Mouse (Mus musculus) macrophage (primary cell): ENCODE results near the gene Mgea5. TPM values are rescaled to one million over a fixed set of nuclear protein-coding genes. Genes with fewer than 3 reads are reported as not detected.

Experiments used
- polyA plus RNA-seq: library from polyadenylated mRNA; stranded (reverse); fragments of 250-400 nt; gene quantifications from 3 replicates; pipeline ENCODE4 v1.2.4, GENCODE M21; 2018; ENCODE audit warnings: inconsistent platforms

The Mgea5 gene
- polyA plus RNA-seq, 1 experiment from 2014 or later: 71.3 TPM

Other genes starting within 250 kb of the Mgea5 start
- 3.9 to 6.8 TPM (median 4.7 TPM) in 3 replicates for gene Poll, start 223.3 kb downstream of the Mgea5 start, polyA plus RNA-seq
- 17.7 to 20.9 TPM (median 20.5 TPM) in 3 replicates for gene Gm17018, start 223.2 kb downstream of the Mgea5 start, polyA plus RNA-seq
- gene Fbxw4, start 123.5 kb downstream of the Mgea5 start, polyA plus RNA-seq: 18.7 to 53.4 TPM (median 32.9 TPM) in 3 replicates
- gene Fgf8, start 40.9 kb downstream of the Mgea5 start, polyA plus RNA-seq: not detected in 3 replicates
- 11.7 to 64.5 TPM (median 22.5 TPM) in 3 replicates for gene Npm3, start 34.2 kb downstream of the Mgea5 start, polyA plus RNA-seq
- gene Kcnip2, start 32.2 kb upstream of the Mgea5 start, polyA plus RNA-seq: not detected in 3 replicates
- 9.3 to 14.2 TPM (median 10.7 TPM) in 3 replicates for gene Armh3, start 214.7 kb upstream of the Mgea5 start, polyA plus RNA-seq
- gene Hps6, start 219.7 kb upstream of the Mgea5 start, polyA plus RNA-seq: 5.1 to 9.8 TPM (median 9.4 TPM) in 3 replicates